Mouse (Mus musculus) heart, embryonic 16.5 days (tissue): ENCODE measurements around the gene Gm20388. TPM values are rescaled to one million over a fixed set of nuclear protein-coding genes. Genes with fewer than 3 reads are reported as not detected.

ENCODE experiments used
- ATAC-seq: fragments of 200-750 bp; cut with Nextera tagmentation; replicated peaks from 2 replicates; pipeline ENCODE4 v1.8.0; 2017; ENCODE audit warnings: moderate number of reproducible peaks; ENCODE audit not compliant: insufficient read depth, low FRiP score; ENCODE audit errors: extremely low read depth
- H3K27ac ChIP-seq: fragments of 300-500 bp; sonication (generic); 2 replicates; pipeline ENCODE4 v1.5.1; 2014; ENCODE audit warnings: mild to moderate bottlenecking, low read length, control low read depth, moderate library complexity
- H3K27me3 ChIP-seq: fragments of 300-500 bp; sonication (generic); 2 replicates; pipeline ENCODE4 v1.6.1; 2014; ENCODE audit warnings: low read length, mixed read lengths; ENCODE audit not compliant: control insufficient read depth, insufficient read depth
- H3K36me3 ChIP-seq: fragments of 300-500 bp; sonication (generic); 2 replicates; pipeline ENCODE4 v1.6.1; 2014; ENCODE audit not compliant: control insufficient read depth, insufficient read depth
- H3K4me1 ChIP-seq: fragments of 300-500 bp; sonication (generic); 2 replicates; pipeline ENCODE4 v1.6.1; 2014; ENCODE audit warnings: low read length, mixed read lengths; ENCODE audit not compliant: control insufficient read depth, insufficient read depth
- H3K4me2 ChIP-seq: fragments of 300-500 bp; sonication (generic); 2 replicates; pipeline ENCODE4 v1.6.1; 2014; ENCODE audit warnings: low read depth, mild to moderate bottlenecking, control low read depth, low read length
- H3K4me3 ChIP-seq: fragments of 300-500 bp; sonication (generic); 2 replicates; pipeline ENCODE4 v1.5.1; 2014; ENCODE audit warnings: mild to moderate bottlenecking, control low read depth, low read length
- H3K9ac ChIP-seq: fragments of 300-500 bp; sonication (generic); 2 replicates; pipeline ENCODE4 v1.6.1; 2014; ENCODE audit warnings: low read length, control low read depth
- H3K9me3 ChIP-seq: fragments of 300-500 bp; sonication (generic); replicated peaks from 2 replicates; pipeline ENCODE4 v1.6.1; 2016; ENCODE audit warnings: low read length; ENCODE audit not compliant: control insufficient read depth
- WGBS: fragments of 180-500 bp; shearing (Covaris S2); extraction: QIAGEN DNeasy Blood & Tissue Kit; methylation state at CpG from one replicate; pipeline ENCODE4 v1.1.7; 2014; 5-methylcytosine and 5-hydroxymethylcytosine counted together
- polyA plus RNA-seq: library from polyadenylated mRNA; unstranded; fragments of >200 nt; fragmentation: Nextera tagmentation; extraction: Ambion mirVana; gene quantifications from 2 replicates; pipeline ENCODE4 v1.2.1, GENCODE M21; 2015

The Gm20388 gene
- polyA plus RNA-seq, 1 experiment from 2014 or later: 4.5 TPM

GRCm38 (mm10) chr8:123823532-123824123 is 3913.0 kb downstream of the Gm20388 start:
- H3K4me3 ChIP-seq: no peak overlapping the region
- ATAC-seq: no peak
- no peak overlapping the region for H3K4me2 ChIP-seq
- H3K27ac ChIP-seq: no peak overlapping the region
- H3K9ac ChIP-seq: no peak overlapping the region
- WGBS: 74% methylated on average over 18 of the region's 18 CpGs
- no peaks in the 10 kb centered on the region for H3K27me3 ChIP-seq
- H3K9me3 ChIP-seq: 0 out of 2 replicates have a peak, but pooled peaks cover 3% of the 10 kb centered on the region
- H3K36me3 ChIP-seq: peaks cover 7% of the 10 kb centered on the region
- no peaks in the 10 kb centered on the region for H3K4me1 ChIP-seq

- no peak overlapping the region for H3K27ac ChIP-seq
- no peaks in the 10 kb centered on the region for H3K27me3 ChIP-seq
- no peak overlapping the region for H3K4me2 ChIP-seq
- ATAC-seq: no peak
- peaks cover 12% of the 10 kb centered on the region for H3K36me3 ChIP-seq
- H3K4me3 ChIP-seq: no peak overlapping the region
- H3K4me1 ChIP-seq: no peaks in the 10 kb centered on the region
- 62% methylated on average over 9 of the region's 9 CpGs for WGBS
- H3K9me3 ChIP-seq: 0 out of 2 replicates have a peak, but pooled peaks cover 3% of the 10 kb centered on the region
- H3K9ac ChIP-seq: no peak overlapping the region
Observed at GRCm38 (mm10) chr8:123826001-123826400, 3915.4 kb downstream of the Gm20388 start.

GRCm38 (mm10) chr8:123826758-123827157 is 3916.1 kb downstream of the Gm20388 start:
- H3K36me3 ChIP-seq: peaks cover 12% of the 10 kb centered on the region
- H3K4me1 ChIP-seq: no peaks in the 10 kb centered on the region
- ATAC-seq: no peak
- no peak overlapping the region for H3K4me3 ChIP-seq
- H3K27ac ChIP-seq: no peak overlapping the region
- 0 out of 2 replicates have a peak, but pooled peaks cover 3% of the 10 kb centered on the region for H3K9me3 ChIP-seq
- H3K27me3 ChIP-seq: no peaks in the 10 kb centered on the region
- H3K4me2 ChIP-seq: no peak overlapping the region
- WGBS: 87% methylated on average over 7 of the region's 7 CpGs
- no peak overlapping the region for H3K9ac ChIP-seq

GRCm38 (mm10) chr8:123827523-123827922 is 3916.9 kb downstream of the Gm20388 start:
- H3K9me3 ChIP-seq: 0 out of 2 replicates have a peak, but pooled peaks cover 3% of the 10 kb centered on the region
- H3K27ac ChIP-seq: no peak overlapping the region
- H3K4me2 ChIP-seq: no peak overlapping the region
- ATAC-seq: no peak
- no peak overlapping the region for H3K4me3 ChIP-seq
- peaks cover 14% of the 10 kb centered on the region for H3K36me3 ChIP-seq
- no peaks in the 10 kb centered on the region for H3K27me3 ChIP-seq
- no peaks in the 10 kb centered on the region for H3K4me1 ChIP-seq
- 90% methylated on average over 13 of the region's 13 CpGs for WGBS
- no peak overlapping the region for H3K9ac ChIP-seq

- WGBS: 95% methylated on average over 4 of the region's 4 CpGs
- Histone ChIP-seq H3K27me3 (no peaks in the 10 kb centered on the region), H3K9me3 (no peaks in the 10 kb centered on the region), H3K27ac (no peak overlapping the region), H3K4me3 (no peak overlapping the region), H3K4me2 (no peak overlapping the region), H3K36me3 (peaks cover 23% of the 10 kb centered on the region), H3K4me1 (no peaks in the 10 kb centered on the region), H3K9ac (no peak overlapping the region)
- ATAC-seq: no peak
Observed at GRCm38 (mm10) chr8:123832757-123833156, 3922.1 kb downstream of the Gm20388 start.

GRCm38 (mm10) chr8:123835451-123835850 is 3924.8 kb downstream of the Gm20388 start:
- Histone ChIP-seq H3K36me3 (peaks cover 16% of the 10 kb centered on the region), H3K9ac (no peak overlapping the region), H3K4me2 (no peak overlapping the region), H3K27me3 (no peaks in the 10 kb centered on the region), H3K4me1 (no peaks in the 10 kb centered on the region), H3K27ac (no peak overlapping the region), H3K4me3 (no peak overlapping the region), H3K9me3 (no peaks in the 10 kb centered on the region)
- WGBS: 54% methylated on average over 9 of the region's 9 CpGs
- ATAC-seq: no peak

- no peak overlapping the region for H3K27ac ChIP-seq
- H3K9ac ChIP-seq: no peak overlapping the region
- H3K4me2 ChIP-seq: no peak overlapping the region
- no peaks in the 10 kb centered on the region for H3K4me1 ChIP-seq
- ATAC-seq: no peak
- no peaks in the 10 kb centered on the region for H3K9me3 ChIP-seq
- peaks cover 17% of the 10 kb centered on the region for H3K36me3 ChIP-seq
- H3K27me3 ChIP-seq: no peaks in the 10 kb centered on the region
- H3K4me3 ChIP-seq: no peak overlapping the region
- 81% methylated on average over 6 of the region's 6 CpGs for WGBS
Observed at GRCm38 (mm10) chr8:123836354-123836753, 3925.7 kb downstream of the Gm20388 start.

GRCm38 (mm10) chr8:123838496-123838895 is 3927.9 kb downstream of the Gm20388 start:
- H3K4me2 ChIP-seq: no peak overlapping the region
- H3K36me3 ChIP-seq: peaks cover 11% of the 10 kb centered on the region
- H3K4me3 ChIP-seq: no peak overlapping the region
- H3K9me3 ChIP-seq: no peaks in the 10 kb centered on the region
- H3K9ac ChIP-seq: no peak overlapping the region
- ATAC-seq: no peak
- no peak overlapping the region for H3K27ac ChIP-seq
- H3K27me3 ChIP-seq: no peaks in the 10 kb centered on the region
- H3K4me1 ChIP-seq: no peaks in the 10 kb centered on the region
- WGBS: 63% methylated on average over 9 of the region's 9 CpGs

GRCm38 (mm10) chr8:123840578-123841345 is 3930.1 kb downstream of the Gm20388 start:
- ATAC-seq: no peak
- Histone ChIP-seq H3K4me3 (no peak overlapping the region), H3K36me3 (peaks cover 7% of the 10 kb centered on the region), H3K9ac (no peak overlapping the region), H3K4me2 (no peak overlapping the region), H3K27me3 (no peaks in the 10 kb centered on the region), H3K9me3 (no peaks in the 10 kb centered on the region), H3K27ac (no peak overlapping the region), H3K4me1 (no peaks in the 10 kb centered on the region)
- WGBS: 82% methylated on average over 15 of the region's 15 CpGs
